Mouse (Mus musculus) kidney, adult 2 months (tissue): Measurements from ENCODE around the gene Nr1i3. TPM values are rescaled to one million over a fixed set of nuclear protein-coding genes. Genes with fewer than 3 reads are reported as not detected.
A peak's percentile ranks its signal among the peaks of the same experiment; 100 is the strongest.

Source experiments
- DNase-seq: peaks from one replicate; pipeline ENCODE4 v3.0.0; 2021
- H3K27ac ChIP-seq: fragments of 200-500 bp; 2 replicates; pipeline ENCODE4 v1.5.1; 2012; ENCODE audit warnings: low read depth, low read length, control low read depth, inconsistent platforms; ENCODE audit not compliant: insufficient read depth
- H3K27me3 ChIP-seq: fragments of 200-500 bp; replicated peaks from 2 replicates; pipeline ENCODE4 v1.6.1; 2012; ENCODE audit warnings: mild to moderate bottlenecking, moderate library complexity, low read length, inconsistent platforms; ENCODE audit not compliant: control insufficient read depth, insufficient read depth
- H3K36me3 ChIP-seq: fragments of 200-500 bp; 2 replicates; pipeline ENCODE4 v1.6.1; 2012; ENCODE audit warnings: mild to moderate bottlenecking, moderate library complexity, low read length, inconsistent platforms; ENCODE audit not compliant: control insufficient read depth, insufficient read depth
- H3K4me1 ChIP-seq: fragments of 200-500 bp; 2 replicates; pipeline ENCODE4 v1.6.1; 2011; ENCODE audit warnings: low read length; ENCODE audit not compliant: control insufficient read depth, insufficient read depth
- H3K4me3 ChIP-seq: fragments of 200-500 bp; 2 replicates; pipeline ENCODE4 v1.5.1; 2011; ENCODE audit warnings: mild to moderate bottlenecking, low read depth, low read length, control low read depth; ENCODE audit not compliant: insufficient read depth
- CTCF ChIP-seq: fragments of 200-500 bp; conservative IDR thresholded peaks from 2 replicates; pipeline ENCODE4 v1.5.1; 2011; ENCODE audit warnings: low read depth, mild to moderate bottlenecking, control low read depth, low read length, moderate library complexity, mixed read lengths; ENCODE audit not compliant: insufficient read depth, insufficient read length
- POLR2A ChIP-seq: fragments of 200-500 bp; IDR thresholded peaks from one replicate; pipeline ENCODE4 v1.6.1; 2011; ENCODE audit warnings: low read depth, low read length, control low read depth
- WGBS: fragments of 180-500 bp; shearing (Covaris S2); methylation state at CpG from one replicate; pipeline ENCODE4 v1.1.7; 2018; 5-methylcytosine and 5-hydroxymethylcytosine counted together
- polyA plus RNA-seq: library from polyadenylated mRNA; depleted of rRNA; stranded (reverse); fragments of >200 nt; gene quantifications from 2 replicates; pipeline ENCODE4 v1.2.3, GENCODE M21; 2012

Gene Nr1i3
- polyA plus RNA-seq, 1 experiment = 0.48 TPM

GRCm38 (mm10) chr1:171195887-171196397 lies 17.8 kb upstream of the Nr1i3 start, which contains the start of gene Pcp4l1:
Gene Pcp4l1, minus strand, starts transcription at chr1:171196268.
- Histone ChIP-seq H3K27ac (no peak within 1 kb of the TSS), H3K4me1 (no peaks in the 10 kb centered on the region), H3K36me3 (no peaks in the 10 kb centered on the region), H3K27me3 (0 out of 2 replicates have a peak, but pooled peaks cover 3% of the 10 kb centered on the region), H3K4me3 (peak within 1 kb of the TSS; percentile 51)
- TF ChIP-seq POLR2A (no peak), CTCF (no peak)
- DNase-seq = peak; percentile 62
- WGBS = 1% methylated on average over 33 of the region's 33 CpGs

- H3K4me3 ChIP-seq = no peak overlapping the region
- TF ChIP-seq CTCF (no peak), POLR2A (no peak)
- no peaks in the 10 kb centered on the region for H3K36me3 ChIP-seq
- H3K4me1 ChIP-seq = no peaks in the 10 kb centered on the region
- H3K27me3 ChIP-seq = 0 out of 2 replicates have a peak, but pooled peaks cover 3% of the 10 kb centered on the region
- no peak overlapping the region for H3K27ac ChIP-seq
- DNase-seq = no peak
- WGBS = 74% methylated on average over 1 of the region's 1 CpGs
Observed at GRCm38 (mm10) chr1:171199532-171199931, 14.2 kb upstream of the Nr1i3 start.

GRCm38 (mm10) chr1:171200769-171201168 lies 13.0 kb upstream of the Nr1i3 start:
- Histone ChIP-seq H3K4me1 (no peaks in the 10 kb centered on the region), H3K27ac (no peak overlapping the region), H3K36me3 (no peaks in the 10 kb centered on the region), H3K27me3 (0 out of 2 replicates have a peak, but pooled peaks cover 2% of the 10 kb centered on the region), H3K4me3 (no peak overlapping the region)
- no peak for DNase-seq
- TF ChIP-seq CTCF (no peak), POLR2A (no peak)
- 95% methylated on average over 1 of the region's 1 CpGs for WGBS

GRCm38 (mm10) chr1:171203471-171204248 lies 10.1 kb upstream of the Nr1i3 start:
- no peaks in the 10 kb centered on the region for H3K36me3 ChIP-seq
- TF ChIP-seq POLR2A (no peak), CTCF (no peak)
- no peaks in the 10 kb centered on the region for H3K4me1 ChIP-seq
- H3K27ac ChIP-seq = no peak overlapping the region
- no peak overlapping the region for H3K4me3 ChIP-seq
- DNase-seq = no peak
- WGBS = 64% methylated on average over 11 of the region's 11 CpGs
- H3K27me3 ChIP-seq = no peaks in the 10 kb centered on the region

DNA sequence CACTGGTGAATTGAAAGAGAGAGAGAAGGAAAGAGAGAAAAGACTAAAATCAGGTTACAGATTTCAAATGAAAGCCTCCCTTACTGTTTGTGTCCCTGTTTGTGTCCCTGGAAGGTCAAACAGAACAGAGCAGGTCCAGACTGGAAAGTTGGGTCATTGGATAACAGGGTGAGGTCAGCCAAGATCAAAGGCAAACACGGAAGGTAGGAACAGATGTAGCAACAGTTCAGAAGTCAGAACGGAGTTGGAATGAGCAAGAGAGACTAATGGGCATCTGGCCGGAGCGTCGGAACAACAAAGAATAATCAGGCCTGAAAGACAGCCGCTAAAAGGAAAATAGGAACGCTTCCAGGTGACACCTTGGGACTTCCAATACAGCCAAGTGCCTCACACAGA lies 9.5 kb upstream of the Nr1i3 start:
- H3K27ac ChIP-seq = no peak overlapping the region
- 35% methylated on average over 7 of the region's 7 CpGs for WGBS
- DNase-seq = peak; percentile 52
- H3K27me3 ChIP-seq = no peaks in the 10 kb centered on the region
- H3K36me3 ChIP-seq = no peaks in the 10 kb centered on the region
- no peaks in the 10 kb centered on the region for H3K4me1 ChIP-seq
- TF ChIP-seq CTCF (no peak), POLR2A (no peak)
- no peak overlapping the region for H3K4me3 ChIP-seq

GRCm38 (mm10) chr1:171205704-171206493 lies 7.9 kb upstream of the Nr1i3 start:
- 74% methylated on average over 6 of the region's 6 CpGs for WGBS
- Histone ChIP-seq H3K27ac (no peak overlapping the region), H3K36me3 (no peaks in the 10 kb centered on the region), H3K4me1 (no peaks in the 10 kb centered on the region), H3K4me3 (no peak overlapping the region), H3K27me3 (no peaks in the 10 kb centered on the region)
- TF ChIP-seq CTCF = no peak
- TF ChIP-seq POLR2A = no peak
- no peak for DNase-seq

- Histone ChIP-seq H3K27ac (no peak overlapping the region), H3K4me3 (no peak overlapping the region), H3K36me3 (no peaks in the 10 kb centered on the region), H3K4me1 (no peaks in the 10 kb centered on the region), H3K27me3 (no peaks in the 10 kb centered on the region)
- TF ChIP-seq CTCF (no peak), POLR2A (no peak)
- WGBS = 30% methylated on average over 4 of the region's 4 CpGs
- DNase-seq = no peak
Observed at GRCm38 (mm10) chr1:171209409-171209808, 4.4 kb upstream of the Nr1i3 start.
